Mouse (Mus musculus) MEL-GATA-1-ER (cell line): ENCODE data around the gene Slc43a2.
A peak's percentile ranks its signal among the peaks of the same experiment; 100 is the strongest.
"Not testable (repeated sequence)": the region's sequence is repeated elsewhere in the genome, so short reads cannot be mapped to it uniquely, and the experiment has no call there.

Source experiments
- DNase-seq: peaks from one replicate; pipeline ENCODE4 v3.0.0-alpha.2; 2012; ENCODE audit warnings: low read depth; ENCODE audit errors: extremely low read depth

The Slc43a2 gene

GRCm38 (mm10) chr11:75599802-75600201 is 68.3 kb downstream of the Slc43a2 start:
- not testable (repeated sequence) for DNase-seq

GRCm38 (mm10) chr11:75604826-75605225 is 73.3 kb downstream of the Slc43a2 start:
- no peak for DNase-seq

DNA sequence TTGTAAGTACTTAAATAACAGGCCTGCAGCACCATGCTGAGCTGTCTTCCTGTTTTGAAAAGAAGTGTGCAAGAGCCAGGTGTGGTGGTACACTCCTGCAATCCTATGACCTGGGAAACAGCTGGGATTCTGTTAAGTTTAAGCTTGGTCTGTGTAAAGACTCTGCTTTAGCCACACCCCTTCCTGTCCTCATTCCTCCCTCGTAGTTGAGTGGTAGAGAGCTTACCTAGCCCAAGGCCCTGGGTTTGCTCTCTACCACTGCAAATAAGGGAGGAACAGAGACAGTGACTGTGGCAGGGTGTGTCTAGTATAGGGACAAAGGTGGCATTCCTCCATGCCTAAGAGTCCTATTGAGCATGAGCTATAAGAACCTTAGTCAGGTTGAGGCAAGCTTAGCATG is 73.8 kb downstream of the Slc43a2 start:
- no peak for DNase-seq

- no peak for DNase-seq
Measured at GRCm38 (mm10) chr11:75608776-75609175, 77.3 kb downstream of the Slc43a2 start.

GRCm38 (mm10) chr11:75610021-75610420 is 78.5 kb downstream of the Slc43a2 start:
- DNase-seq, result no peak

DNA sequence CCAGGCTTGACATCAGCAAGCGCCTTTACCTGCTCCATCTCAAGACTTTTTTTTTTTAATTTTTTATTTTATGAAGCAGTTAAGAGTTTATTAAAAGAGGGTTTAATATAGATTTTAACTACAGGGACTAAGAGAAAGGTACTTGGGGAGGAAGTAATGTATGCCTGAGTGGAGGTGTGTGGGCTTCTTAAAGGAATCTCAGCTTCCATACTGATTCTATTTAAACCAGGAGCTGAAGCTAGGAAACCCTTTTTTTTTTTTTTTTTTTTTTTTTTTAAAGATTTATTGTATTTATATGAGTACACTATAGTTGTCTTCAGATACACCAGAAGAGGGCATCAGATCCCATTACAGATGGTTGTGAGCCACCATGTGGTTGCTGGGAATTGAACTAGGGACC is 83.3 kb downstream of the Slc43a2 start:
- DNase-seq, result no peak

GRCm38 (mm10) chr11:75615556-75615955 is 84.1 kb downstream of the Slc43a2 start:
- DNase-seq, result no peak

GRCm38 (mm10) chr11:75619133-75619532 is 87.6 kb downstream of the Slc43a2 start:
- no peak for DNase-seq

GRCm38 (mm10) chr11:75620136-75620780 is 88.8 kb downstream of the Slc43a2 start:
- DNase-seq, result no peak

GRCm38 (mm10) chr11:75621426-75621825 is 89.9 kb downstream of the Slc43a2 start:
- no peak for DNase-seq

GRCm38 (mm10) chr11:75622588-75623329 is 91.3 kb downstream of the Slc43a2 start:
- peak; percentile 71 for DNase-seq

- DNase-seq, result no peak
Measured at GRCm38 (mm10) chr11:75624102-75624554, 92.6 kb downstream of the Slc43a2 start.

DNA sequence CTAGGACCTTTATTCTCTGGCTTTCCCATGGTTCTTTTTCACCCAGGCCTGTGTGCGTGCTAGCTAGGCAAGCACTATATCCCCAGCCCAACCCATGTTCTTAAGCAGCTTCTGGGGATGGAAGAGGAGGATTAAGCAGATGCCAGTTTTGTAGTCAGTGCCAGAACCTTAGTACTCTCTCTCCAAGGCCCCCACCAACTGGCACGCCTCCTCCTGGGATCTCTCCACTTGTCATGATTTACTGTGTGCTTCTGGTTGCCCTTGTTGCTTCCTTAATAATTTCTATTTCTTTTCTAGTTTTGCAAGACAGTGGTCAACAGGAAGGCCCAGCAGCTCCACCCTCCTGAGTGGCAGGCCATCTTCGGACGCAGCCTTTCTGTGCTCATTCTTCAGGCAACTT is 94.3 kb downstream of the Slc43a2 start:
- no peak for DNase-seq
